Mouse (Mus musculus) liver, embryonic 14.5 days (tissue): ENCODE measurements at regions not wholly inside any gene's neighbourhood (a gene's known extent, or its start where the extent isn't known, plus 50 kb on each side); places are given as distances from the start of the nearest gene placed in this dataset.

Experiments used
- CTCF ChIP-seq: IDR thresholded peaks from 2 replicates; pipeline ENCODE4 v1.5.1; 2016; ENCODE audit warnings: antibody characterized with exemption, low read depth, control low read depth
- EP300 ChIP-seq: IDR thresholded peaks from 2 replicates; pipeline ENCODE4 v1.6.1; 2016; ENCODE audit warnings: antibody characterized with exemption, low read depth

DNA sequence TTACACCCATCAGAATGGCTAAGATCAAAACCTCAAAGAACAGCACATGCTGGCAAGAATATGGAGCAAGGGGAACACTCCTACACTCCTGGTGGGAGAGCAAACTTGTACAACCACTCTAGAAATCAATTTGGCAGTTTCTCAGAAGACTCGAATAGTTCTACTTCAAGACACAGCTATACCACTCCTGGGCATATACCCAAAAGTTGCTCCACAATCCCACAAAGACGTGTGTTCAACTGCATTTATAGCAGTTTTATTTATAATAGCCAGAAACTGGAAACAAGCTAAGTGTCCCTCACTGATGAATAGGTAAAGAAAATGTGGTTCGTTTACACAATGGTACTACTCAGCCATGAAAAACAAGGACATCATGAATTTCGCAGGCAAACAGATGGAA, 384.6 kb upstream of the Atp2b1 start:
- TF ChIP-seq CTCF (no peak), EP300 (no peak)
